Mouse (Mus musculus): ENCODE measurements around the gene Otulin. TPM values are rescaled to one million over a fixed set of nuclear protein-coding genes. Genes with fewer than 3 reads are reported as not detected.
A peak's percentile ranks its signal among the peaks of the same experiment; 100 is the strongest.

Gene Otulin
- total and polyA plus RNA-seq, 2 experiments = 29.7 to 58.0 TPM

DNA sequence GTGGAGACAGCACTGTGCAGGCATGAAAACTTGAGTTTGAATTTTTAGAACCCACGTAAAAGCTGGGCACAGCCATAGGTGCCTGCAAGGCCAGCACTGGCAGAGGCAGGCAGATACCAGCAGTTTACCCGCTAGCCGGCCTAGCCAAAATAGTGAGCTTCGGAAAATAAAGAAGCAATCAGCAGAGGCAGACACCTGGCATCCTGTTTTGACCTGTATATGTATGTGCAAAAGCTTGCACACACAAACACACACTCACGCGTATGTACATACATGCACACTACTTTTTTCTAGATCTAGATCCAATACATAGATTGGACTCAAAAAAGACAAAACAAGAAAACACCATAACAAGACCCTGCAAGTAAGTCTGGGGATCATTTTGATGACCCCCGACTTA is 38.1 kb upstream of the Otulin start:
- Histone ChIP-seq H3K4me3 (ENCODE audit: insufficient read depth, low read depth, low read length) (no peak overlapping the region), H3K27me3 (ENCODE audit: control insufficient read depth, insufficient read depth, low read length) (no peaks in the 10 kb centered on the region), H3K27ac (replicated peaks; ENCODE audit: insufficient read depth, low read depth, low read length) (no peak overlapping the region), H3K9ac (ENCODE audit: low read depth, low read length) (no peak overlapping the region), H3K4me1 (ENCODE audit: control insufficient read depth, insufficient read depth, low read length) (no peaks in the 10 kb centered on the region), H3K79me2 (ENCODE audit: control insufficient read depth, insufficient read depth, low read length) (no peaks in the 10 kb centered on the region), H3K36me3 (ENCODE audit: control insufficient read depth, insufficient read depth, low read length) (no peaks in the 10 kb centered on the region)
- no peak for DNase-seq (ENCODE audit: extremely low read depth, low read depth, low spot score)
- 83% methylated on average over 7 of the region's 7 CpGs for WGBS
- TF ChIP-seq POLR2A (IDR thresholded peaks at IDR 0.05; ENCODE audit: extremely low read depth, insufficient read depth, low read length) = no peak

DNA sequence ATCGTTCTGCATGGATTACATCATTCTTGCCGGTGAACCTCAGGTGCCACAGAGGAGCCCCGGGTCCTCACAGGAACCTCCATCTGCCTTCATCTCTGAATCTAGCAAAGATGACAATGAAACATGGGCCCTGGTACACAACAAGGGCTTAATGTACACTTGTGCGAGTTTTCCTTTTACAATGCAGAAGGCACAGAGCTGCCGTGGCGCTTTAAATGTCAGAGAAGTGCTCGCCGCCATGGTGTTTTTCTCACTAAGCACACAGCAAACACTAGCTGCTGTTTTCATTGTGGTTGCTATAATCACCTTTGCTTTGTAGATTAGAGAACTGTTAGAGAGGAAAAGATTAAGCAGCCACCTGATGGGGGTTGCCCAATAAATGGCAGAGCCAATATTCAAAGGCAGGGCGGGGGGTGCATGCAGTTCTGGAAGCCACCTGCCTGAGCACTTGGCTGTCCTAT is 37.5 kb upstream of the Otulin start:
- H3K27me3 ChIP-seq (ENCODE audit: control insufficient read depth, insufficient read depth, low read length) = no peaks in the 10 kb centered on the region
- H3K4me1 ChIP-seq (ENCODE audit: control insufficient read depth, insufficient read depth, low read length) = no peaks in the 10 kb centered on the region
- no peak for DNase-seq (ENCODE audit: extremely low read depth, low read depth, low spot score)
- TF ChIP-seq POLR2A (IDR thresholded peaks at IDR 0.05; ENCODE audit: extremely low read depth, insufficient read depth, low read length) (no peak), CTCF (IDR thresholded peaks at IDR 0.05; ENCODE audit: low read depth, low read length) (no peak)
- H3K27ac ChIP-seq (replicated peaks; ENCODE audit: insufficient read depth, low read depth, low read length) = no peak overlapping the region
- no peak overlapping the region for H3K4me3 ChIP-seq (ENCODE audit: insufficient read depth, low read depth, low read length)
- H3K36me3 ChIP-seq (ENCODE audit: control insufficient read depth, insufficient read depth, low read length) = no peaks in the 10 kb centered on the region
- H3K79me2 ChIP-seq (ENCODE audit: control insufficient read depth, insufficient read depth, low read length) = no peaks in the 10 kb centered on the region
- 47% methylated on average over 9 of the region's 9 CpGs for WGBS
- no peak overlapping the region for H3K9ac ChIP-seq (ENCODE audit: low read depth, low read length)

DNA sequence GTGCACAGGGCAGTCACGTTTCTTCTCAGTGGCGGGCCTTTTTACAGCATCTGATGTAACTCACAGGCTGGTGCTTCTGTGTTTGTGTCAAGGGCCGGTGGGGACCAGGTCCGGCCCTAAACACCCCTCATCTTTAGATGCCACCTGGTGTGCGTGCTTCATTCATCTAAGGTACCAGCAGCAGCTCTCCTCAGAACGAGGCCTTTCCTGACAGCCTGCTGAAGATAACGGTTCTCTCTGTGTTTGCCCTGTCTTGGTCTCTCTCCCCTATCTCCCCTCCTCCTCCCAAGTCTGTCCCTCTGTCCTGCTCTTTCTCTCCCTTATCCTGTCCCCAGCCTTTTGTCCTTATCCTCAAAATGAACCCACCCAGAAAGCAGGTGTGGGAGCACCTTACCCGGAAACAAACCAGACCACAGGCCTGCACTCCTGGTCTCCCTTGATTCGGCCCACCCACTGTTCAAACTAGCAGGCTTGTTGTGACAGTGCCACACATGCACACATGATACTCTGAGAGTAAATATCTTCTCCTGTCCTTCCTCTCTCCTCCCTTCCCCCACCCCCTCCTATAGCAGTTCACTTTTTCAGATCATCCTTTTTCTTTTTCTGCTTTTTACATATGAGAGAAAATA is 36.5 kb upstream of the Otulin start:
- Histone ChIP-seq H3K27ac (replicated peaks; ENCODE audit: insufficient read depth, low read depth, low read length) (no peak overlapping the region), H3K4me1 (ENCODE audit: control insufficient read depth, insufficient read depth, low read length) (no peaks in the 10 kb centered on the region)
- 56% methylated on average over 9 of the region's 9 CpGs for WGBS

DNA sequence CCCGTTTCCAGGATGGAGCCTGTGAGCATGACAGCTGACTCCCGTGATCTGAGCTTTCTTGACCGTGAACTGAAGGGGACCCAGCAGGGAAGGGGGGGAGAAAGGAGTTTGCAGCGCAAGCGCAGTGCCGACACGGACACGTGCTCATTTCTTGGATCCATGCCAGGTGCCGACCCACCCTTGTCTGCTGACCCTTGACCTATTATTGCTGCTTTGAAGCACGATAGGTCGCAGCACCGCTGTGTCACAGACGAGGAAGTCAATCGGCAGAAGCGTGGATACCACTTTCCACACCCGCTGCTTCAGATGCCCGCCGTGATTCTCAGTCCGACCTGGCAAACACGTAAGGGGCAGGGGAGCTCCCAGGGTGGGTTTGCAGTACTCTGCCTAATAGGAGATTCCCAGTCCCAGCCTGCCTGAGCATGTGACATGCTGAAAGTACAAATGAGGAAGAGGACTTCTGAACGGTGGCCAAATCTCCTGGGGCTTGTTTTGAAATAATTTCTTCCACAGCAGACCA is 35.0 kb upstream of the Otulin start:
- H3K9ac ChIP-seq (ENCODE audit: low read depth, low read length) = no peak overlapping the region
- no peak for TF ChIP-seq CTCF (IDR thresholded peaks at IDR 0.05; ENCODE audit: low read depth, low read length)
- no peak for TF ChIP-seq POLR2A (IDR thresholded peaks at IDR 0.05; ENCODE audit: extremely low read depth, insufficient read depth, low read length)
- no peaks in the 10 kb centered on the region for H3K79me2 ChIP-seq (ENCODE audit: control insufficient read depth, insufficient read depth, low read length)
- H3K36me3 ChIP-seq (ENCODE audit: control insufficient read depth, insufficient read depth, low read length) = no peaks in the 10 kb centered on the region
- H3K4me3 ChIP-seq (ENCODE audit: insufficient read depth, low read depth, low read length) = no peak overlapping the region; the same call in 1 of the 2 replicates
- peak; percentile 27 for DNase-seq (ENCODE audit: extremely low read depth, low read depth, low spot score)
- H3K27me3 ChIP-seq (ENCODE audit: control insufficient read depth, insufficient read depth, low read length) = no peaks in the 10 kb centered on the region
- no peaks in the 10 kb centered on the region for H3K4me1 ChIP-seq (ENCODE audit: control insufficient read depth, insufficient read depth, low read length)
- 60% methylated on average over 21 of the region's 21 CpGs for WGBS
- peak overlapping the region; percentile 48; the same call in 1 of the 2 replicates for H3K27ac ChIP-seq (replicated peaks; ENCODE audit: insufficient read depth, low read depth, low read length)

More for the DNA sequence above, 36.5 kb upstream of the Otulin start:
- Histone ChIP-seq H3K36me3 (ENCODE audit: control insufficient read depth, insufficient read depth, low read length) (no peaks in the 10 kb centered on the region), H3K9ac (ENCODE audit: low read depth, low read length) (no peak overlapping the region), H3K27me3 (ENCODE audit: control insufficient read depth, insufficient read depth, low read length) (no peaks in the 10 kb centered on the region), H3K79me2 (ENCODE audit: control insufficient read depth, insufficient read depth, low read length) (no peaks in the 10 kb centered on the region), H3K4me3 (ENCODE audit: insufficient read depth, low read depth, low read length) (no peak overlapping the region)
- no peak for DNase-seq (ENCODE audit: extremely low read depth, low read depth, low spot score)
- TF ChIP-seq CTCF (IDR thresholded peaks at IDR 0.05; ENCODE audit: low read depth, low read length) = no peak
- no peak for TF ChIP-seq POLR2A (IDR thresholded peaks at IDR 0.05; ENCODE audit: extremely low read depth, insufficient read depth, low read length)

DNA sequence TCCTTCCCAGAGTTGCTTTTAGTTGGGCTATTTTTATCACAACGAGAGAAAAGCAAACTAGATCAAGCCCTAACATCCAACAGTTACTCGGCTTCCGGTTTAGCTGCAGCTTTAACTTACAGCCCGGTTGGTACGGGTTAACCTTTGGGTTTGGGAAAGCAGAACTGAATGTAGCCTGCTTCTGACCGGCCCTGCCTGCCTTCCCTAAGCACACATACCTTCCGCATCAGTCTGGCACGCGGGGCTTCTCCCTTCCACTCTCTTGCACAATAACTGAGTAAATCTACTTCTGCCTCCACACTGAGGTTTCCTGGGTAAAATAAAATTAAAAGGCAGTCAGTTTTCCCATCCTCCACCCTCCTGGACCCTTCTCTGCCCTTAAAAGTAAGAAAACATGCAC is 33.6 kb upstream of the Otulin start:
- H3K4me3 ChIP-seq (ENCODE audit: insufficient read depth, low read depth, low read length) = no peak overlapping the region
- 68% methylated on average over 9 of the region's 9 CpGs for WGBS
- TF ChIP-seq CTCF (IDR thresholded peaks at IDR 0.05; ENCODE audit: low read depth, low read length) (no peak), POLR2A (IDR thresholded peaks at IDR 0.05; ENCODE audit: extremely low read depth, insufficient read depth, low read length) (no peak)
- no peaks in the 10 kb centered on the region for H3K27me3 ChIP-seq (ENCODE audit: control insufficient read depth, insufficient read depth, low read length)
- no peak overlapping the region for H3K27ac ChIP-seq (replicated peaks; ENCODE audit: insufficient read depth, low read depth, low read length)
- H3K79me2 ChIP-seq (ENCODE audit: control insufficient read depth, insufficient read depth, low read length) = no peaks in the 10 kb centered on the region
- no peak overlapping the region for H3K9ac ChIP-seq (ENCODE audit: low read depth, low read length)
- no peaks in the 10 kb centered on the region for H3K4me1 ChIP-seq (ENCODE audit: control insufficient read depth, insufficient read depth, low read length)
- H3K36me3 ChIP-seq (ENCODE audit: control insufficient read depth, insufficient read depth, low read length) = no peaks in the 10 kb centered on the region
- DNase-seq (ENCODE audit: extremely low read depth, low read depth, low spot score) = peak; percentile 34

DNA sequence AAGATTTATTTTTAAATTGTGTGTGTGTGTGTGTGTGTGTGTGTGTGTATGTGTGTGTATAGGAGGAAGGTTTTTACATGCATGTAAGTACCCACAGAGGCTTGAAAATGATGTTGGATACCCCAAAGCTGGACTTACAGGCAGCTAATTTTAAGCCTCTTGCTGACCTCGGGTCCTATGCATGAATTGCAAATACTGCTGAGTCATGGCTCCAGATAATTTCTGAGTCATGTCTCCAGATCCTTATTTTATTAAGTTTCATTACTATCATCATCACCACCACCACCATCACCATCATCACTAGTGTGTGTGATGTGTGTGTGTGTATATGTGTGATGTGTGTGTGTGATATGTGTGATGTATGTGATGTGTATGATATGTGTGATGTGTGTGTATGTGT is 32.2 kb upstream of the Otulin start:
- WGBS = 38% methylated on average over 1 of the region's 1 CpGs
- no peak for DNase-seq (ENCODE audit: extremely low read depth, low read depth, low spot score)
- H3K36me3 ChIP-seq (ENCODE audit: control insufficient read depth, insufficient read depth, low read length) = no peaks in the 10 kb centered on the region
- TF ChIP-seq CTCF (IDR thresholded peaks at IDR 0.05; ENCODE audit: low read depth, low read length) = no peak
- no peak for TF ChIP-seq POLR2A (IDR thresholded peaks at IDR 0.05; ENCODE audit: extremely low read depth, insufficient read depth, low read length)
- H3K27me3 ChIP-seq (ENCODE audit: control insufficient read depth, insufficient read depth, low read length) = no peaks in the 10 kb centered on the region
- no peak overlapping the region for H3K4me3 ChIP-seq (ENCODE audit: insufficient read depth, low read depth, low read length)
- no peak overlapping the region for H3K9ac ChIP-seq (ENCODE audit: low read depth, low read length)
- no peaks in the 10 kb centered on the region for H3K4me1 ChIP-seq (ENCODE audit: control insufficient read depth, insufficient read depth, low read length)
- no peaks in the 10 kb centered on the region for H3K79me2 ChIP-seq (ENCODE audit: control insufficient read depth, insufficient read depth, low read length)
- no peak overlapping the region for H3K27ac ChIP-seq (replicated peaks; ENCODE audit: insufficient read depth, low read depth, low read length)

All from liver, adult 2 months (tissue).